Mouse (Mus musculus) erythroblast, embryonic 14.5 days (primary cell): ENCODE measurements around the gene P2rx6. TPM values are rescaled to one million over a fixed set of nuclear protein-coding genes. Genes with fewer than 3 reads are reported as not detected.
A peak's percentile ranks its signal among the peaks of the same experiment; 100 is the strongest.

Source experiments
- H3K27me3 ChIP-seq: 2 replicates; pipeline ENCODE4 v1.6.1; 2012; ENCODE audit warnings: inconsistent platforms; ENCODE audit not compliant: control insufficient read depth
- H3K36me3 ChIP-seq: 2 replicates; pipeline ENCODE4 v1.6.1; 2012; ENCODE audit warnings: mild to moderate bottlenecking, inconsistent platforms; ENCODE audit not compliant: control insufficient read depth
- H3K4me1 ChIP-seq: 2 replicates; pipeline ENCODE4 v1.6.1; 2012; ENCODE audit warnings: inconsistent platforms; ENCODE audit not compliant: control insufficient read depth
- H3K4me3 ChIP-seq: replicated peaks from 2 replicates; pipeline ENCODE3; 2012; ENCODE audit warnings: moderate library complexity, mild to moderate bottlenecking, inconsistent platforms
- H3K9me3 ChIP-seq: 2 replicates; pipeline ENCODE4 v1.6.1; 2012; ENCODE audit warnings: low read length, inconsistent platforms, mixed read lengths; ENCODE audit not compliant: control insufficient read depth
- GATA1 ChIP-seq: IDR thresholded peaks from 2 replicates; pipeline ENCODE4 v1.6.1; 2012; ENCODE audit warnings: low read length, inconsistent platforms, mixed read lengths
- TAL1 ChIP-seq: IDR thresholded peaks from 3 replicates; pipeline ENCODE4 v1.6.1; 2012; ENCODE audit warnings: low read length, inconsistent platforms, mixed read lengths
- polyA plus RNA-seq: library from polyadenylated mRNA; stranded (reverse); fragments of >175 nt; gene quantifications from 2 replicates; pipeline ENCODE4 v1.2.3, GENCODE M21; 2012

P2rx6 gene
- polyA plus RNA-seq, 1 experiment = not detected

DNA sequence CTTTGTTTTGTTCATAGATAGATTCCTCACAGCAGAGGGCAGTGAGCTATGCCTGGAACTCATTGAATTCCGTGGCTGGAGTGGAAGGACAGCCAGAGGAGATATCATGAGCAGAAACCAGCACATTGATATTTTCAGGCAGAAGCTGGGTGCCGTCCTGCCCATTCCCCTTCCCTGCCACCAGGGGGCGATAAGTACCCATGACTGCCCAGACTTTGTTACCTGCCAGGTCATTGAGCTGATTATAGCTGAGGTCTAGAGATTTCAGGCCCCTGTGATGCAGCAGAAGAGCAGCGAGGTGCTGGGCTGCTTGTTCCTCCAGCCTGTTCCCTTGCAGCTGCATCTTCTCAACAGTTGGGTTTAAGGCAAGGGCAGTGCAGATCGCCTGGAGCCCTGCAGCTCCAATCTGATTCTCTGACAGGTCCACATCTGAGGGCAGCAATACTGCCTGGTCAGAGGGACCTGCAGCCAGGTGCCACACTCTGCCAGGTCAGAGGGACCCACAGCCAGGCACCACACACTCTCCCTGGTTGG lies 3.7 kb upstream of the P2rx6 start:
- Histone ChIP-seq H3K4me3 (no peak overlapping the region), H3K36me3 (no peaks in the 10 kb centered on the region), H3K4me1 (peaks cover 50% of the 10 kb centered on the region), H3K27me3 (peaks cover 49% of the 10 kb centered on the region), H3K9me3 (no peaks in the 10 kb centered on the region)
- no peak for TF ChIP-seq GATA1
- TF ChIP-seq TAL1 = no peak

DNA sequence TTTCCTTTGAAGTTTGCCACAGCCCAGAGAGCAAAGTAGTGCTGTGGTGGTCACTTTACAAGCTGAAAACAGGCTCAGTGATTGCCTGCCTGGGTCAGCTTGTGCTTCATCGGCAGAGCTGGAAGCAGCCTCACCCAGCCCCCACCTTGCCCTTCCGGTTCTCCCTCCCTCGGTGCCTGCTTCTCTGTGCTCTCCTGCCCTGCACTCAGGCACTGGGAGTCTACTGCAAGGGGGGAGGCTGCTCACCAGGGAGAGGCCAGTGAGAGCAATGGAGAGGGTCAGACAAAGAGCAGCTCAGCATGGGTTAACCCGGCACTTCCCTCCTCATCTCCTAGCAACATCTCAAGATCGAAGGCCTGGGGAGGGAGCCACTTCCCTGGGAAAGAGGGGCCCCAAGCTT lies 2.9 kb upstream of the P2rx6 start:
- no peaks in the 10 kb centered on the region for H3K9me3 ChIP-seq
- peaks cover 54% of the 10 kb centered on the region for H3K27me3 ChIP-seq
- H3K36me3 ChIP-seq = no peaks in the 10 kb centered on the region
- no peak for TF ChIP-seq TAL1
- TF ChIP-seq GATA1 = no peak
- peaks cover 45% of the 10 kb centered on the region for H3K4me1 ChIP-seq
- no peak overlapping the region for H3K4me3 ChIP-seq

DNA sequence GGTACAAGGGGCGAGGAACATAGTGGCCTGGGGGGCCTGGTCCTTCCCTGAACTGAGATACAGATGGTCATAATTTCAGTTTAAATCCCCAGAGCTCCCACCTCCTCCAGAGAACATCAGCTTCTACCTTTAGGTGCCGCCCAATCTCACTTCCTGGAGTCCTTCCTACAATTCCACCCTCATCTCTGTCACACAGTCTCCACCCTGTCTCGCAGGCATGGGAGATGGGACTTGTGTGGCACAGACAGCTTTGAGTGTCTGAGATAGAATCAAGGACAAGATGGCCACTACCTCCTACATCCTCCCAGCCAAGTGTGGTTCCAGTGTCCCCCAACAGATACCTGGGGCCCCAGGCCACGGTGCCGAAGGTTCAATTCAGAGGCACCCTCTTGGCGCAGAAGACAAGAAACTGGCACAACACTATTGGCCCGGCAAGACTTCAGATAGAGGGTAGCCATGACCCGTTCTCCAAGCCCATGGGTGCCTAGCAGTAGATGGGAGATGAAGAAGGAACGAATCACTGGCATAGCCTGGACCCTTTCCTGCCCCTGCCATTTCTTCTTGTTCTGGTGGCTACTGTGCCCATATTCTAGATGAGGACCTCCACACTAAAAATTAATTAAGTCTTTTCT lies 2.2 kb upstream of the P2rx6 start:
- Histone ChIP-seq H3K9me3 (no peaks in the 10 kb centered on the region), H3K4me3 (no peak overlapping the region), H3K36me3 (no peaks in the 10 kb centered on the region), H3K27me3 (peaks cover 60% of the 10 kb centered on the region), H3K4me1 (peaks cover 38% of the 10 kb centered on the region)
- TF ChIP-seq TAL1 = no peak
- TF ChIP-seq GATA1 = no peak

DNA sequence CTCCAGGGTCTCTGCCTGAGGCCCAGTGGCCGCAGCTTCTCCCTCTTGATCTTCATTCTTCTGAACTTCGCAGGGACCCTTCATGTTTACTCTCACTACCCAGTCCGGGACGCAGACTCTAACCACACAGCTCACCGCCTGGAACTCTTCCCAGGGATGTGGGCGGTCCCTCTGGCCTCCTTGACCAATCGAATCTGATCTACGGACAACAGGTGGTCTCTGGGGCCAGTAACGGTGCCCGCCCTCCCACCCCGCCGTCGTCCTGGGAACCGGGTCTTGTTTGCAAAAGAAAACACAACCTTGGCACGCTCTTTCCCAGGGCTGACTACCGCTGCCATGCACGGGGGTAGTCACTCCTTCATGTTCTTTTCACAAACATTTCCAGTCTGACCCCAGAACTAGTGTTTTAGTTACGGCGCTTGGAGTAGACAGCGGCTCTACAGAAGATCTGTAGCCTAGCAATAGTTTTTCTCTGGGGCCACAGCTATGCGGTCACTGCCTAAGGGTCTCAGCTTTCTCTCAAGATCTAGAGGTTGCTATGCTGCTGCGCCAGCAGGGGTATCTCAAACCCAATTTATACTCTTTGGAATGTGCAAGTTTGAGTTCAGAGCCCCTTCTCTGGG lies 446 bp upstream of the P2rx6 start, which contains the start of gene Lrrc74b:
Gene Lrrc74b, minus strand, starts transcription at position 120 of the 623 bp plus-strand sequence.
- peaks cover 22% of the 10 kb centered on the region for H3K4me1 ChIP-seq
- H3K4me3 ChIP-seq = no peak within 1 kb of the TSS
- H3K36me3 ChIP-seq = no peaks in the 10 kb centered on the region
- no peak for TF ChIP-seq TAL1
- H3K9me3 ChIP-seq = no peaks in the 10 kb centered on the region
- peaks cover 64% of the 10 kb centered on the region for H3K27me3 ChIP-seq

DNA sequence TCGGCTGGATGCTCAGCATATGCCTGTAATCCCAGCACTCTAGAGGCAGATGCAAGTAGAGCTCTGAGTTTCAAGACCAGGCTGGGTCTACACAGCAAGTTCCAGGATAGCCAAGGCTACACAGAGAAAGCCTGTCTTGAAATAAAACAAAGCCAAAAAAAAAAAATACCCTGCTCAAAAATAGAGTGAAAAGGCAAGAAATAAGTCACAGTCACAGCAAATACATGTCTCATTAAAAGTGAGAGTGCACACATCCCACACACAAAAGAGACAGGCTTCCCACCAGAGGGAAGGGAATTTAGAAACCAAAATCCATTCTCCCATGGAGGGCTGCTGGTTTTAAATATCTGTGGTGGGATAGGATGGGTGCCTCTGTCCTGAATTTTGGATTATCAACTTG lies 1.9 kb downstream of the P2rx6 start:
- H3K36me3 ChIP-seq = no peaks in the 10 kb centered on the region
- H3K4me3 ChIP-seq = no peak overlapping the region
- H3K4me1 ChIP-seq = peaks cover 14% of the 10 kb centered on the region
- H3K9me3 ChIP-seq = no peaks in the 10 kb centered on the region
- no peak for TF ChIP-seq TAL1
- no peak for TF ChIP-seq GATA1
- peaks cover 67% of the 10 kb centered on the region for H3K27me3 ChIP-seq

DNA sequence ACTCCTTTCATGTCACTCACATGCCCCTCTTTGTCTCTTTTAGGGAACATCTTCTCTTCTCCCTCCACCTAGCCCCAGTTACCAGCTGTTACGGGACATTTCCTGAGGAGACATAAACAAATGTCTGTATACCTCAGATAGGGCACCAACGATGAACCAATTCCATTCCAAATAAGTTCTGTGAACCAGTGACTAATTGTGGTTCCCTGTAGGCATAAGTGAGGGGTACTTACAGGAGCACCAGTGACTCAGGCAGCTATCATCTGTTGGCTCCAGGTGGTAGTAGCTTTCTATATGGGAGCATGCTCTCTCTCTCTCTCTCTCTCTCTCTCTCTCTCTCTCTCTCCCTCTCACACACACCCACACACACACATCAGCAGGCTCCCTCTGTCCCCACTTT lies 2.5 kb downstream of the P2rx6 start:
- Histone ChIP-seq H3K4me1 (peaks cover 7% of the 10 kb centered on the region), H3K36me3 (no peaks in the 10 kb centered on the region), H3K9me3 (no peaks in the 10 kb centered on the region), H3K4me3 (no peak overlapping the region), H3K27me3 (peaks cover 60% of the 10 kb centered on the region)
- no peak for TF ChIP-seq GATA1
- TF ChIP-seq TAL1 = no peak

DNA sequence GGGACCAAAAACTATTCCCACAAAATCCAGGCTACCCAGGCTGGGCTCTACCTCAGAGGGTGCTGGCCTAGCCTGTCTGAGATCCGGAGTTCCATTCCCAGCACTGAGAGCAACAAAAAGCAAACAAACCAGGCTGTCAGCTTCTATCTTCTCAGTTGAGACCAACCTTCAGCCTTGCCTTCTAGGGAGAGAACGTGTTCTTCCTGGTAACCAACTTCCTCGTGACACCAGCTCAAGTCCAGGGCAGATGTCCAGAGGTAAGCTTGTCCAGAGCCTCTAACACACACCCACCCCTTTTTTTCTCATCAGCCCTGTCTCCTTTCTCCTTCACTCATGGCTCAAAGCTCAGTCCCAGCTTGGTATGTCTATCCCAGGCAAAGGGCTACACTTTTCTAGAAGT lies 3.1 kb downstream of the P2rx6 start:
- TF ChIP-seq TAL1 = no peak
- TF ChIP-seq GATA1 = no peak
- Histone ChIP-seq H3K9me3 (no peaks in the 10 kb centered on the region), H3K27me3 (peaks cover 55% of the 10 kb centered on the region), H3K36me3 (no peaks in the 10 kb centered on the region), H3K4me3 (no peak overlapping the region), H3K4me1 (peaks cover 7% of the 10 kb centered on the region)

DNA sequence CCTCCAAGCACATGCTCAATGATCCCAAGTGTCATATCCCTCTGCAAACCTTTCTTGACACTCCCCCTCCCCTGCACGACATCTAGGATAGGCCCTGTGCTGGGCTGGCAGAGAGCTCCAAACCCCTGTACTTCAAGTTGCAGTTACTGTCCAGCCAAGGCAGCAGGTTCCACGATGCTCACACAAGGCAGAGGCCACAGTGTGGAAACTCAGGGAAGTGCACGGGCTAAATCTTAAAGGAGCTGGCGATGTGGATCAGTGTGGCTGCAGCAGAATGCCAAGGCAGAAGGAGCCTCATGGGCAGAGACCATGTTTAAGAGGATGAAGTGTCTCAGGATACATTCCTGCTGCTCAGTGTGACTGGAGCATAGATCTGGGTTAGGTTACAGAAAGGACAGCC lies 4.5 kb downstream of the P2rx6 start:
- H3K4me1 ChIP-seq = peaks cover 4% of the 10 kb centered on the region
- TF ChIP-seq GATA1 (no peak), TAL1 (no peak)
- H3K9me3 ChIP-seq = no peaks in the 10 kb centered on the region
- H3K36me3 ChIP-seq = no peaks in the 10 kb centered on the region
- peaks cover 41% of the 10 kb centered on the region for H3K27me3 ChIP-seq
- H3K4me3 ChIP-seq = no peak overlapping the region

DNA sequence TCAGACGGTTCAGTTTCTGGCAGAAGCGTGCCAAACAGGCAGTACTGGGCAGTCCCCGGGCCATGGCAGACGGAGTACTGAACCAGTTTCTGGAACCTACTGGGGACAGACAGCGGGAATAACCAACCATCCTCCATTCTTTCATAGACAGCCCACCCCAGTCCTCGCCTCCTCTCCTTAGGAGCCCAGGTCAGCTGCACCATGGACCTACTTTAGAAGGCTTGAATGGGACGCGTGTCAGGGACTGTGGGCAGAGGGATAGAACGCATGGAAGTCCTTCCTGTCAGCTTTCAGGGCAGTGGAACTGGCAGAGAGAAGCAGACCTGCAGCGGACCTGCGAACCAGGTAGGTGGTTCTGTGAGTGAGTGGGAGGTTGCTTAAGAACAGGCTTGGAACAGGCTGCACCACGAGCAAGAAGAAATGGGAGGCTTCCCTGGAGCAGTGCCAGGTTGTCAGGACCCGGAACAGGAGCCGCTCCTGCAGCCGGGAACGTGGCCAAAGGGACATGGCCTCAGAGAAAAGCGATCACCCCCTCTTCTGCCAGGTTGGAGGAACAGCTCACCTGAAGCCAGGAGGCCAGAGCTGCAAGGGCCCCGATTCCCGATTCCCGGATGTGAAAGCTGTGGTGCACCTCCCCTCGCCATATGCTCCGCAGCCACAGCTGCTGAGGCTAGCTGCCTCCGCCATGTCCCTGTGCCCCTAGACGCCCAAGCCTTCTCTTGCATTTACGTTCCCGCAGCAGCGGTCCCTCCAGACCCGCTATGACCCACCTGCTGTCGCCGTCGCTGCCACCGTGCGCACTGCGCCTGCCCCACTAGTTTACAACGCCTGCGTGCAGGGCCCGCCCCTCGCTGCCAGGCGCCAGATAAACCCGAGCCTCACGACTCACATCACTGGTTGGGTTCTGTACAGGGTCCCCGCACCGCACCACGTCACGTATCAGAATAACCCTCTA lies 14.5 kb downstream of the P2rx6 start:
- peak overlapping the region; percentile 53 for H3K4me3 ChIP-seq
- peaks cover 9% of the 10 kb centered on the region for H3K4me1 ChIP-seq
- TF ChIP-seq TAL1 (no peak), GATA1 (no peak)
- no peaks in the 10 kb centered on the region for H3K36me3 ChIP-seq
- no peaks in the 10 kb centered on the region for H3K9me3 ChIP-seq
- peaks cover 43% of the 10 kb centered on the region for H3K27me3 ChIP-seq
